In genomic region chr1:187907407-187907806, GRCm38 (mm10) we compare ENCODE assay signal across 21 mouse cellular contexts.
DNase-seq lines count a peak whose midpoint lies in the region; ATAC-seq lines count a peak whose summit lies in the region.
"Had no signal": no experiment of that assay in that cellular context is flagged by ENCODE, and none has a peak within 500 bp of the region (broad histone marks: within the 10 kb centered on the region; RNA-seq: fewer than 3 reads in every experiment).

No protein-coding gene starts in this region.

- no peak overlapping the region for H3K9ac ChIP-seq in forebrain, embryonic 14.5 days (ENCODE audit: low read length)
- H3K9ac ChIP-seq in heart, embryonic 14.5 days (ENCODE audit: low read length) = peak overlapping the region; percentile 25; the same call in 1 of the 2 replicates
- no peak overlapping the region for H3K9ac ChIP-seq in midbrain, embryonic 12.5 days (replicated peaks)
- no peak overlapping the region for H3K9ac ChIP-seq in midbrain, embryonic 13.5 days (replicated peaks)
- H3K9ac ChIP-seq: embryonic facial prominence, embryonic 13.5 days; forebrain, embryonic 15.5 days; hindbrain, embryonic 13.5 days; kidney, embryonic 15.5 days; neural tube, embryonic 12.5 days had no signal

- peaks cover 15% of the 10 kb centered on the region for H3K4me1 ChIP-seq in forebrain, embryonic 10.5 days
- H3K4me1 ChIP-seq in forebrain, embryonic 14.5 days (ENCODE audit: control insufficient read depth, insufficient read depth, low read length) = no peaks in the 10 kb centered on the region; the same call in 1 of the 2 replicates
- peaks cover 16 to 31% of the 10 kb centered on the region in 2 experiments; a peak in 3 of 4 replicates for H3K4me1 ChIP-seq in heart, embryonic 14.5 days (ENCODE audit: control insufficient read depth in 2 of 2, insufficient read depth in 2 of 2, low read length in 2 of 2)
- H3K4me1 ChIP-seq in midbrain, embryonic 12.5 days = peaks cover 10% of the 10 kb centered on the region
- H3K4me1 ChIP-seq in midbrain, embryonic 13.5 days (replicated peaks) = peaks cover 15% of the 10 kb centered on the region
- H3K4me1 ChIP-seq: forebrain, embryonic 15.5 days had no signal

- no peak for ATAC-seq in forebrain, embryonic 14.5 days
- ATAC-seq in heart, embryonic 14.5 days (ENCODE audit: insufficient number of reproducible peaks, insufficient read depth, low FRiP score, low read depth) = no peak
- ATAC-seq in midbrain, embryonic 12.5 days (ENCODE audit: low FRiP score, low read depth) = 0 out of 2 replicates have a peak, but pooled peaks have one; percentile 28
- ATAC-seq in midbrain, embryonic 13.5 days = no peak
- ATAC-seq: forebrain, embryonic 15.5 days had no signal

- H3K4me2 ChIP-seq in forebrain, embryonic 14.5 days (ENCODE audit: low read length) = no peak overlapping the region
- no peak overlapping the region for H3K4me2 ChIP-seq in heart, embryonic 14.5 days (ENCODE audit: low read length)
- no peak overlapping the region for H3K4me2 ChIP-seq in midbrain, embryonic 12.5 days (replicated peaks)
- no peak overlapping the region for H3K4me2 ChIP-seq in midbrain, embryonic 13.5 days (replicated peaks)
- H3K4me2 ChIP-seq: embryonic facial prominence, embryonic 13.5 days; forebrain, embryonic 15.5 days; hindbrain, embryonic 13.5 days; kidney, embryonic 15.5 days; neural tube, embryonic 12.5 days had no signal

- H3K36me3 ChIP-seq in forebrain, embryonic 10.5 days (replicated peaks) = no peaks in the 10 kb centered on the region
- H3K36me3 ChIP-seq in forebrain, embryonic 14.5 days (ENCODE audit: control insufficient read depth, insufficient read depth, low read length) = no peaks in the 10 kb centered on the region
- no peaks in the 10 kb centered on the region for H3K36me3 ChIP-seq in heart, embryonic 14.5 days (ENCODE audit: control insufficient read depth, insufficient read depth, low read length)
- H3K36me3 ChIP-seq in midbrain, embryonic 12.5 days = no peaks in the 10 kb centered on the region
- H3K36me3 ChIP-seq in midbrain, embryonic 13.5 days = no peaks in the 10 kb centered on the region
- H3K36me3 ChIP-seq: embryonic facial prominence, embryonic 13.5 days; forebrain, embryonic 15.5 days; hindbrain, embryonic 13.5 days; kidney, embryonic 15.5 days; neural tube, embryonic 12.5 days had no signal

- 61% methylated on average over 7 of the region's 7 CpGs for WGBS in forebrain, embryonic 10.5 days
- 52% methylated on average over 7 of the region's 7 CpGs for WGBS in forebrain, embryonic 14.5 days
- WGBS in heart, embryonic 14.5 days = 72% methylated on average over 7 of the region's 7 CpGs
- 54% methylated on average over 7 of the region's 7 CpGs for WGBS in midbrain, embryonic 12.5 days
- WGBS in midbrain, embryonic 13.5 days = 55% methylated on average over 7 of the region's 7 CpGs

- H3K9me3 ChIP-seq in forebrain, embryonic 10.5 days = no peaks in the 10 kb centered on the region
- H3K9me3 ChIP-seq in forebrain, embryonic 14.5 days (replicated peaks; ENCODE audit: control insufficient read depth, low read length) = no peaks in the 10 kb centered on the region
- H3K9me3 ChIP-seq in heart, embryonic 14.5 days (ENCODE audit: control insufficient read depth, low read length) = no peaks in the 10 kb centered on the region
- H3K9me3 ChIP-seq in midbrain, embryonic 12.5 days = no peaks in the 10 kb centered on the region
- no peaks in the 10 kb centered on the region for H3K9me3 ChIP-seq in midbrain, embryonic 13.5 days
- H3K9me3 ChIP-seq: embryonic facial prominence, embryonic 13.5 days; forebrain, embryonic 15.5 days; hindbrain, embryonic 13.5 days; kidney, embryonic 15.5 days; neural tube, embryonic 12.5 days had no signal

- H3K27me3 ChIP-seq in forebrain, embryonic 10.5 days (ENCODE audit: poor library complexity, severe bottlenecking) = no peaks in the 10 kb centered on the region
- no peaks in the 10 kb centered on the region for H3K27me3 ChIP-seq in forebrain, embryonic 14.5 days (replicated peaks; ENCODE audit: control insufficient read depth, insufficient read depth, low read length)
- H3K27me3 ChIP-seq in heart, embryonic 14.5 days (ENCODE audit: control insufficient read depth, insufficient read depth, low read length) = no peaks in the 10 kb centered on the region
- no peaks in the 10 kb centered on the region for H3K27me3 ChIP-seq in midbrain, embryonic 12.5 days
- no peaks in the 10 kb centered on the region for H3K27me3 ChIP-seq in midbrain, embryonic 13.5 days
- H3K27me3 ChIP-seq: embryonic facial prominence, embryonic 13.5 days; forebrain, embryonic 15.5 days; hindbrain, embryonic 13.5 days; kidney, embryonic 15.5 days; neural tube, embryonic 12.5 days had no signal

- no peak overlapping the region for H3K4me3 ChIP-seq in forebrain, embryonic 10.5 days
- no peak overlapping the region for H3K4me3 ChIP-seq in forebrain, embryonic 14.5 days (ENCODE audit: low read depth, low read length)
- no peak overlapping the region for H3K4me3 ChIP-seq in heart, embryonic 14.5 days (ENCODE audit: control insufficient read depth in 1 of 2, insufficient read depth in 1 of 2, low read depth in 1 of 2, low read length in 2 of 2)
- no peak overlapping the region for H3K4me3 ChIP-seq in midbrain, embryonic 12.5 days
- H3K4me3 ChIP-seq in midbrain, embryonic 13.5 days (replicated peaks) = no peak overlapping the region
- H3K4me3 ChIP-seq: embryonic facial prominence, embryonic 13.5 days; forebrain, embryonic 15.5 days; hindbrain, embryonic 13.5 days; kidney, embryonic 15.5 days; neural tube, embryonic 12.5 days had no signal

- DNase-seq in forebrain, embryonic 10.5 days (ENCODE audit: extremely low spot score, low spot score) = no peak
- no peak for DNase-seq in forebrain, embryonic 14.5 days (ENCODE audit: low spot score)
- no peak for DNase-seq in heart, adult 8-10 months (ENCODE audit: low spot score)
- DNase-seq in ovary, postnatal 36 days (ENCODE audit: low spot score) = no peak
- no peak for DNase-seq in adrenal gland, adult (ENCODE audit: inconsistent age in 2 of 2, low spot score in 1 of 2)
- DNase-seq: adrenal gland, postnatal 14 days; cerebellum, adult 9-10 months; gastrocnemius, postnatal 10 days; kidney, adult 11 months; layer of hippocampus, adult 9-11 months; right cerebral cortex, postnatal 25 days; spleen, adult 18-20 months had no signal

- H3K27ac ChIP-seq in forebrain, embryonic 10.5 days = peak overlapping the region; percentile 68; the same call in 1 of the 2 replicates
- H3K27ac ChIP-seq in forebrain, embryonic 14.5 days (ENCODE audit: low read depth, low read length) = no peak overlapping the region
- H3K27ac ChIP-seq in heart, embryonic 14.5 days (replicated peaks in 1 of 2; ENCODE audit: control insufficient read depth in 1 of 2, insufficient read depth in 1 of 2, low read depth in 2 of 2, low read length in 2 of 2) = peak overlapping the region; percentile 70 to 83; a peak in 1 of 4 replicates
- no peak overlapping the region for H3K27ac ChIP-seq in midbrain, embryonic 12.5 days (replicated peaks)
- H3K27ac ChIP-seq in midbrain, embryonic 13.5 days = no peak overlapping the region
- H3K27ac ChIP-seq: embryonic facial prominence, embryonic 13.5 days; forebrain, embryonic 15.5 days; hindbrain, embryonic 13.5 days; macrophage; neural tube, embryonic 12.5 days had no signal

Comparison
In these comparisons a context has a peak if more than half of its experiments do, and no peak if none do; other contexts are left out.
1. H3K27ac ChIP-seq: peak in forebrain, embryonic 10.5 days (single experiment) and heart, embryonic 14.5 days (2 of 2); none in forebrain, embryonic 14.5 days (single experiment), midbrain, embryonic 12.5 days (single experiment) and midbrain, embryonic 13.5 days (single experiment).